Mouse (Mus musculus) hindbrain, postnatal 0 days (tissue): ENCODE data around the gene Sart1. TPM values are rescaled to one million over a fixed set of nuclear protein-coding genes. Genes with fewer than 3 reads are reported as not detected.
A peak's percentile ranks its signal among the peaks of the same experiment; 100 is the strongest.

Experiments used
- ATAC-seq: fragments of 200-750 bp; cut with Nextera tagmentation; 2 replicates; pipeline ENCODE4 v1.8.0; 2017; ENCODE audit warnings: mild to moderate bottlenecking, moderate TSS enrichment, moderate library complexity
- DNase-seq: peaks from one replicate; pipeline ENCODE4 v3.0.0-alpha.2; 2015; ENCODE audit warnings: low spot score
- H3K27ac ChIP-seq: fragments of 300-500 bp; sonication (generic); 2 replicates; pipeline ENCODE4 v1.5.1; 2014; ENCODE audit warnings: mild to moderate bottlenecking
- H3K27me3 ChIP-seq: fragments of 300-500 bp; sonication (generic); 2 replicates; pipeline ENCODE4 v1.6.1; 2014; ENCODE audit warnings: low read length, mixed read lengths; ENCODE audit not compliant: insufficient read depth
- H3K36me3 ChIP-seq: fragments of 300-500 bp; sonication (generic); 2 replicates; pipeline ENCODE4 v1.6.1; 2014; ENCODE audit warnings: low read length, mixed read lengths; ENCODE audit not compliant: insufficient read depth
- H3K4me1 ChIP-seq: fragments of 300-500 bp; sonication (generic); 2 replicates; pipeline ENCODE4 v1.6.1; 2014; ENCODE audit warnings: antibody characterized with exemption, low read length, mixed read lengths; ENCODE audit not compliant: insufficient read depth
- H3K4me2 ChIP-seq: fragments of 300-500 bp; sonication (generic); 2 replicates; pipeline ENCODE4 v1.6.1; 2014; ENCODE audit warnings: low read depth, mild to moderate bottlenecking, low read length, moderate library complexity, mixed read lengths
- H3K4me3 ChIP-seq: fragments of 300-500 bp; sonication (generic); 2 replicates; pipeline ENCODE4 v1.5.1; 2014; ENCODE audit warnings: low read length
- H3K9ac ChIP-seq: fragments of 300-500 bp; sonication (generic); replicated peaks from 2 replicates; pipeline ENCODE4 v1.6.1; 2014; ENCODE audit warnings: mild to moderate bottlenecking, low read length, moderate library complexity, mixed read lengths
- H3K9me3 ChIP-seq: fragments of 300-500 bp; sonication (generic); 2 replicates; pipeline ENCODE4 v1.6.1; 2016; ENCODE audit warnings: low read length, mixed read lengths
- CTCF ChIP-seq: IDR thresholded peaks from 2 replicates; pipeline ENCODE4 v1.5.1; 2016; ENCODE audit warnings: antibody characterized with exemption, control low read depth, low read depth
- WGBS: fragments of 180-500 bp; shearing (Covaris S2); extraction: QIAGEN DNeasy Blood & Tissue Kit; methylation state at CpG from one replicate; pipeline ENCODE4 v1.1.7; 2014; 5-methylcytosine and 5-hydroxymethylcytosine counted together
- polyA plus RNA-seq: library from polyadenylated mRNA; unstranded; fragments of >200 nt; fragmentation: Nextera tagmentation; extraction: Ambion mirVana; gene quantifications from 2 replicates; pipeline ENCODE4 v1.2.1, GENCODE M21; 2015
- total RNA-seq: library from RNA; depleted of rRNA; stranded (reverse); fragments of >200 nt; gene quantifications from 2 replicates; pipeline ENCODE4 v1.2.3, GENCODE M21; 2014

The Sart1 gene
- total and polyA plus RNA-seq, 2 experiments from 2014 or later, result 30.5 to 45.0 TPM

DNA sequence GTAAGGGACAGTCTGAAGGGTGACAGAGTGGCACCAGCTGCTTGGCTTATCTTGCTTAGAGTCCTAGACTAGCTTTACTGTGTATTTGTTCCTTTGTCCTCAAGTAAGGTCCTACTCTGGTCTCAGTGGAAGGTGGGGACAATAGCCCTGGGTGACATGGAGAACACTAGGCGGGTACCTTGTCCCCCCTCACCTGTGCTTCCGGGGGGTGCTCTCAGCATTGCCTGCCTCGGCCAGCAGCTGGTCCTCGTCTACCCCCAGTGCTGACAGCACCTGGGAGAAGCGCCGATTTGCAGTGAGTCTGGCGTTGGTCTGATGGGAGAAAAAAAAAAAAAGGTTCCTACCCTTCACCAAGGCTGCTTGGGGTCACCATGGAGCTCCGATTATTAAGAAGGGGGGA lies 1.9 kb upstream of the Sart1 start:
- Histone ChIP-seq H3K27ac (no peak overlapping the region), H3K27me3 (no peaks in the 10 kb centered on the region), H3K4me2 (peak overlapping the region; percentile 83; the same call in 1 of the 2 replicates), H3K4me1 (peaks cover 17% of the 10 kb centered on the region), H3K4me3 (no peak overlapping the region), H3K9me3 (no peaks in the 10 kb centered on the region), H3K36me3 (no peaks in the 10 kb centered on the region), H3K9ac (no peak overlapping the region)
- no peak for TF ChIP-seq CTCF
- DNase-seq (no peak), ATAC-seq (no peak)
- 84% methylated on average over 8 of the region's 8 CpGs for WGBS

DNA sequence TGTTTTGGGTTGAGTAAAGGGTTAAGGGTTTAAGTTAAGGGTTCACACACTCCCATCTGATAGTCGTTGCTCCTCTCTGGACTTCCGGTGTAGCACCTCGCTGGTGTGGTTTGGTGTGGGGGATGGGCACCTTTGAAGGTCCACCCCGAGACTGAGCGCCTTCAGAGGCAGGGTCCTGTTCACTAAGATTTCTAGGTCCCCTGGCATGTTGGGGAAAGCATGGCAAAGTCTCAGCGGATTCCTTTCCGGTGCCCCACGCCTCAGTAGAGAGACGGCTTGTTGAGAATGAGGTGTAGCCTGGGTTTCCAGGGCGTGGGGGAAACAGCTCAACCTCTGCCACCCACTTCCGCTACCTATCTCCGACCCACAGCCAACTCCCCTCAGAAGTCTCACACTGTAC lies 1.1 kb upstream of the Sart1 start:
- no peak for ATAC-seq
- H3K4me1 ChIP-seq, result peaks cover 17% of the 10 kb centered on the region
- DNase-seq, result no peak
- peak overlapping the region; percentile 97; the same call in 1 of the 2 replicates for H3K9ac ChIP-seq
- H3K36me3 ChIP-seq, result peaks cover 5% of the 10 kb centered on the region; the same call in 1 of the 2 replicates
- no peak for TF ChIP-seq CTCF
- WGBS, result 53% methylated on average over 12 of the region's 12 CpGs
- peak overlapping the region; percentile 83 for H3K4me2 ChIP-seq
- peak overlapping the region; percentile 97 for H3K4me3 ChIP-seq
- no peaks in the 10 kb centered on the region for H3K27me3 ChIP-seq
- no peaks in the 10 kb centered on the region for H3K9me3 ChIP-seq
- H3K27ac ChIP-seq, result no peak overlapping the region

DNA sequence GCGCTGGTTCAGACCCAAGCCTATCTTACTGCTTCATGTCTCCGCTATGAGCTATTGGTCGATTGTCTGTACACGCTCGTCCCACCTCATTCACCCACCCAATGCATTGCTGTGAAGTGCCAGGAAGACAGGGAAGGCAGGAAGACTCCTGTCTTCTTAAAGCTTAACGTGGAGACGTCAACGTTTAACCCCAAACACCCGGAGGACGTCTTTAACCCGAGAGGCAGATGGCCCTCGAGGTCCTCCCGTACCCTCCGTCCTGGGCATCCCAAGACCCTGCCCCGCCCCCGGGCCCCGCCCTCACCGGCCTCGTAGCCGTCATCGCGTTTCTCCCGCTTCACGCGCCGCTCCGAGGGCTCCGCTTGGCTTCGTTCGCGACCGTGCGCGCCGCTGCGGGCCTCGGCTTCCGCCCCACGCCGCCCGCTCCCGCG lies 477 bp downstream of the Sart1 start:
- DNase-seq, result peak; percentile 23
- TF ChIP-seq CTCF, result no peak
- Histone ChIP-seq H3K4me2 (peak overlapping the region; percentile 83), H3K4me1 (peaks cover 17% of the 10 kb centered on the region), H3K27ac (peak overlapping the region; percentile 95), H3K9me3 (no peaks in the 10 kb centered on the region), H3K36me3 (peaks cover 21% of the 10 kb centered on the region), H3K9ac (peak overlapping the region; percentile 97), H3K27me3 (no peaks in the 10 kb centered on the region), H3K4me3 (peak overlapping the region; percentile 97)
- WGBS, result under 1% methylated on average over 43 of the region's 43 CpGs
- ATAC-seq, result peak; percentile 57

DNA sequence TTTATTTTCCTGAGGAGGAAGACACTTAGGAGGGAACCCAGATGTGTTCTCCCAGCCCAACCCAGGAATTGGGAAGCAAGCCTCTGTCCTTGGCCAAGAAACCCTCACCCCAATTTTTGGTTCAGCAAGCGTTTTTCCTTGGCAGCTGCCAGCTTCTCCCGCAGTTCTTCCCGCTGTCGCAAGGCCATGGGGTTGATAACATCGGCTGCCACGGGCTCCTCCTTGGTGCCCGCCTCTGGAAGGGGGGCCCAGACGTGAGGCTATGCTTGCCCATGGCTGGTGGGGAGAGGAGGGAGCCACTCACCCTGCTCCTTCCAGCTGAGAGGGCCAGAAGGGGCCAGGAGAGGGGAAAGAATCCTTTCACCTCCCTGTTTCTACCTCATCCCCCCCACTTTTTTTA lies 3.8 kb downstream of the Sart1 start:
- peaks cover 17% of the 10 kb centered on the region for H3K4me1 ChIP-seq
- 91% methylated on average over 8 of the region's 8 CpGs for WGBS
- TF ChIP-seq CTCF, result no peak
- no peak for ATAC-seq
- no peak overlapping the region for H3K4me3 ChIP-seq
- H3K9ac ChIP-seq, result no peak overlapping the region
- no peaks in the 10 kb centered on the region for H3K27me3 ChIP-seq
- H3K4me2 ChIP-seq, result no peak overlapping the region
- H3K9me3 ChIP-seq, result no peaks in the 10 kb centered on the region
- no peak for DNase-seq
- H3K27ac ChIP-seq, result no peak overlapping the region
- peaks cover 53% of the 10 kb centered on the region for H3K36me3 ChIP-seq

DNA sequence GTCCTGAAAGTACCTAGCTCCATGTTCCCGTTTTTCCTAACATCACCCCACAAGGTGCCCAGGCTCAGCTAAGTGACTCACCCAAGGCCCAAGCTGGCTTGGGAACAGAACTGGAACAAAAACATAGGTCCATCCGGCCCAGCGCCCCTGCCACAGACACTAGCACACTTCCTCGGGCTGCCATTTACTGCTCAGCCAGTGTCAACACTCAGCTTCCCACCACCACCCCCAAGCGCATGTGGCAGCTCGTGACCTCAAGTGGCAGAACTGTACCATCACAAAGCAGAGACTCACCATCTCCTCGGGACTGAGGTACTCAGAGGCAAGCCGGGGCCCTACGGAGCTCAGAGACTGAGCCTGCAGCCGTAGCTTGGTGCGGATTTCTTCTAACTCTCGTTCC lies 5.2 kb downstream of the Sart1 start:
- H3K27me3 ChIP-seq, result no peaks in the 10 kb centered on the region
- DNase-seq (no peak), ATAC-seq (no peak)
- WGBS, result 95% methylated on average over 12 of the region's 12 CpGs
- H3K4me1 ChIP-seq, result peaks cover 12% of the 10 kb centered on the region; the same call in 1 of the 2 replicates
- H3K9me3 ChIP-seq, result no peaks in the 10 kb centered on the region
- H3K27ac ChIP-seq, result no peak overlapping the region
- peaks cover 67% of the 10 kb centered on the region for H3K36me3 ChIP-seq
- H3K9ac ChIP-seq, result no peak overlapping the region
- no peak overlapping the region for H3K4me2 ChIP-seq
- TF ChIP-seq CTCF, result no peak
- H3K4me3 ChIP-seq, result no peak overlapping the region

DNA sequence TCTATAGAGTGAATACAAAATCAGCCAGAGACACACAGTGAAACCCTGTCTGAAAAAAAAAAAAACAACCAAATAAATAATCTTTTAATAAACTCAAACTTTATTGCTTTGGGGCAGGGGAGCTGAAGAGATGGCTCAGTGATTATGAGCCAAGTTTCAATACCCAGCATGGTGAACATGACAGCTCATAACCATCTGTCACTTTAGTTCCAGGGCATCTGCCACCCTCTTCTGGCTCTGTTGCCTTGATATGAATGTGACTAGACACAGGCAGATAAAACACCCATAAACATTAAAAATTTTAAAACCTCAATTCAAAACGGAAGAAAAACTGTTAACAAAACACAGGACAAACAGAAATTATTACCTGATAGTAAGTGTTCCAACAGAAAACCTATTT lies 11.1 kb downstream of the Sart1 start:
- Histone ChIP-seq H3K4me1 (no peaks in the 10 kb centered on the region), H3K36me3 (peaks cover 54% of the 10 kb centered on the region), H3K4me2 (no peak overlapping the region), H3K9ac (no peak overlapping the region), H3K4me3 (no peak overlapping the region), H3K9me3 (no peaks in the 10 kb centered on the region), H3K27ac (no peak overlapping the region), H3K27me3 (no peaks in the 10 kb centered on the region)
- DNase-seq (no peak), ATAC-seq (no peak)
- no peak for TF ChIP-seq CTCF
- WGBS, result 90% methylated on average over 1 of the region's 1 CpGs

DNA sequence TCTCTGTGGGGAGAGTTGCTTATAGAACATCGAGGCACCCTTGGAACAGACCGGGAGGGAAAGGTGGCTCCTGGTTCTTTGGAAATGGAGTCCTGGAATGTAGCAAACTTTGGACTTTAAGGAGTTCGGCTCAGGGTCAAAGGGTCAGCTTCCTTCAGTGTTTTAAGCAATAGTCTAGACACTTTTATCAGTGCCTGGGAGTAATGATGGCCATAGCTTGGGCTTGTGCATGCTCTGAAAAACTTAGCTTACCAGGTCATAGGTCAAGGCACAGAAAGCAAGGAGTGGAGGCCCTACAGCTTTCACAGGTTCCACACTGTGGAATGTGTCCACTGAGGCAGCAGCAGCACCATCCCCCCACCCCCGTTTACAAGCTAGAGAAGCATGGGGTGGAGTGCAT lies 13.8 kb downstream of the Sart1 start:
- DNase-seq (no peak), ATAC-seq (no peak)
- Histone ChIP-seq H3K4me3 (no peak overlapping the region), H3K4me2 (no peak overlapping the region), H3K36me3 (peaks cover 49% of the 10 kb centered on the region), H3K9ac (no peak overlapping the region), H3K4me1 (no peaks in the 10 kb centered on the region), H3K9me3 (no peaks in the 10 kb centered on the region), H3K27me3 (no peaks in the 10 kb centered on the region), H3K27ac (no peak overlapping the region)
- no peak for TF ChIP-seq CTCF
- WGBS, result 83% methylated on average over 4 of the region's 4 CpGs
